Mouse (Mus musculus) stomach, embryonic 15.5 days (tissue): ENCODE measurements around the gene Mamdc2. TPM values are rescaled to one million over a fixed set of nuclear protein-coding genes. Genes with fewer than 3 reads are reported as not detected.

ENCODE experiments used
- ATAC-seq: fragments of 200-750 bp; cut with Nextera tagmentation; 2 replicates; pipeline ENCODE4 v1.8.0; 2017; ENCODE audit warnings: low read depth, moderate number of reproducible peaks, moderate TSS enrichment; ENCODE audit not compliant: insufficient read depth, low FRiP score
- H3K27ac ChIP-seq: fragments of 300-500 bp; sonication (generic); 2 replicates; pipeline ENCODE4 v1.5.1; 2015; ENCODE audit warnings: mild to moderate bottlenecking, inconsistent platforms
- H3K27me3 ChIP-seq: fragments of 300-500 bp; sonication (generic); replicated peaks from 2 replicates; pipeline ENCODE4 v1.6.1; 2015; ENCODE audit warnings: inconsistent platforms
- H3K36me3 ChIP-seq: fragments of 300-500 bp; sonication (generic); 2 replicates; pipeline ENCODE4 v1.6.1; 2015; ENCODE audit warnings: inconsistent platforms
- H3K4me1 ChIP-seq: fragments of 300-500 bp; sonication (generic); 2 replicates; pipeline ENCODE4 v1.6.1; 2015; ENCODE audit warnings: inconsistent platforms
- H3K4me2 ChIP-seq: fragments of 300-500 bp; sonication (generic); 2 replicates; pipeline ENCODE4 v1.6.1; 2015; ENCODE audit warnings: mild to moderate bottlenecking, inconsistent platforms
- H3K4me3 ChIP-seq: fragments of 300-500 bp; sonication (generic); replicated peaks from 2 replicates; pipeline ENCODE4 v1.5.1; 2015; ENCODE audit warnings: inconsistent platforms
- H3K9ac ChIP-seq: fragments of 300-500 bp; sonication (generic); 2 replicates; pipeline ENCODE4 v1.6.1; 2015; ENCODE audit warnings: inconsistent platforms
- H3K9me3 ChIP-seq: fragments of 300-500 bp; sonication (generic); 2 replicates; pipeline ENCODE4 v1.6.1; 2016; ENCODE audit warnings: inconsistent platforms
- WGBS: fragments of 180-500 bp; shearing (Covaris S2); methylation state at CpG from one replicate; pipeline ENCODE4 v1.1.7; 2015; 5-methylcytosine and 5-hydroxymethylcytosine counted together
- polyA plus RNA-seq: library from polyadenylated mRNA; unstranded; fragments of >200 nt; fragmentation: Nextera tagmentation; extraction: Ambion mirVana; gene quantifications from 2 replicates; pipeline ENCODE4 v1.2.1, GENCODE M21; 2015

The Mamdc2 gene
- polyA plus RNA-seq, 1 experiment from 2014 or later = 4.1 TPM

DNA sequence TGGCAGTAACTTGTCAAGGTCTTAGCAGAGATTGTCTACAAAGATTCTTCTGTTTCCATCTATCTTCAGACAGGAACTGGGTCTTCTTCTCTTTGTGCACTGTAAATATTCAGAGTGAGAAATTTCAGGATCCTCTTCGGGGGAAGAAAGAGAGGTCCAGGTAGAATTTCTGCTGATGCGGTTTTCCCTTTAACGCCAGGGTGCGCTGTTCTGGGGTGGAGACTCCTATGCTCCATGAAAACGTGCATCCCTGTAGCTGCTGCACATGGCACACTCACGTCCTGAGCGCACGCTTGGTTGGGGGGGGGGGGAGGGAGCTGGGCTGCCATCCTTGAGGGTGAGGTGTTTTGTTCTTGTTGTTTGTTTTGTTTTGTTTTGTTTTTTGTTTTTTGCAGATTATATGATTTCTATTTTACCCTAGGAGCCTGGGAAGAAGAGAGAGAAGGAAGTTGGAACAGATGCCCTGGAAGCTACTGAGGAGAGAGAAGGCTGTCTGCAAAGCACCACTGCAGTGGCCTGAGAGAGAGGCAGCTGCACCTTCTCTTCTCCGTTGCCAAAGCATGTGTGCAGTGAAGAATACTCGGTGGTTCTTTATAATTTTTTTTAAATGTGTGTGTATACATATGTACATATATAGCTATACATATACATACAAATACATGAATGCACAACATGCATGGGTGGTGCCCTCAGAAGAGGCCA, 30.8 kb upstream of the Mamdc2 start:
- H3K9ac ChIP-seq = no peak overlapping the region
- H3K27me3 ChIP-seq = no peaks in the 10 kb centered on the region
- ATAC-seq = no peak
- H3K4me2 ChIP-seq = no peak overlapping the region
- H3K4me1 ChIP-seq = no peaks in the 10 kb centered on the region
- no peak overlapping the region; the same call in 1 of the 2 replicates for H3K27ac ChIP-seq
- no peaks in the 10 kb centered on the region for H3K9me3 ChIP-seq
- no peak overlapping the region for H3K4me3 ChIP-seq
- H3K36me3 ChIP-seq = no peaks in the 10 kb centered on the region
- WGBS = 16% methylated on average over 10 of the region's 10 CpGs

DNA sequence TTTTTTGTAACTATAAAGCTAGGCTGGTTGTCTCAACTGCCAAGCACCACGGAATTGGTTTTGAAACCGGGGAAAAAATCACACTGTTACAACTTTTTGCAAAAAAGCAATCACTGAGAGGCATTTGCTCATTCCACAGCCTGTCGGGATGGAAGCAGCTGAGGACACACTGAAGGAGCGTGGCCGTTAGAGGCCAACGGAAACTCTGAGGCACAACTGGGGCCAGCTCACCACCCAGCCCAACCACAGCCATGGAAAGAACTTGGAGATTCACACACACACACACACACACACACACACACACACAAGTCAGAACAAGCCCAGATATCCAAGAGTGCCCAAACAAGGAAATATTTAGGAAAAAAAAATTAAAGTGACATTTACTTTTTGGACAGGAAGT, 29.6 kb upstream of the Mamdc2 start:
- WGBS = 60% methylated on average over 6 of the region's 6 CpGs
- no peak for ATAC-seq
- no peak overlapping the region for H3K4me3 ChIP-seq
- H3K9me3 ChIP-seq = no peaks in the 10 kb centered on the region
- no peaks in the 10 kb centered on the region for H3K27me3 ChIP-seq
- H3K36me3 ChIP-seq = no peaks in the 10 kb centered on the region
- H3K9ac ChIP-seq = no peak overlapping the region
- no peak overlapping the region for H3K4me2 ChIP-seq
- no peaks in the 10 kb centered on the region for H3K4me1 ChIP-seq
- H3K27ac ChIP-seq = no peak overlapping the region

DNA sequence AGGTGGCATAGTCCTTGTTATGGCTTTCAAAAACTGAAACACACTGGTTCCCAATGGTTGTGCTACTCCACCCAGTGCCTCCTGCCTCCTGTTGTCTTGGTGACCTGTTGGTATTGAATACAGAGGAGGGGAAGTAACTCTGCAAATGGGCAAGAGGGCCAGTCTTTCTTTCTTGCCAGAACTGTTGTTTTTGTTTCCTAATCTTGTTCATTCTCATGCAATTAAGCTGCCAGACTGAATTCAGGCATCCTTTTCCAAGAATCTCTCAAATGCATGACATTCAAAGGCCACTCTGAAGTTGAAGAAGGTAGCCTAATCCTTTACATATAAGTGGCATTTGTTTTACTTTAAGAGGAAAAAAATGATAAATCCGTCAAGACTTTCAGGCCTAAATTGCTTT, 19.6 kb upstream of the Mamdc2 start:
- no peak overlapping the region for H3K4me3 ChIP-seq
- 46% methylated on average over 1 of the region's 1 CpGs for WGBS
- ATAC-seq = no peak
- H3K4me1 ChIP-seq = no peaks in the 10 kb centered on the region
- H3K4me2 ChIP-seq = no peak overlapping the region
- no peak overlapping the region for H3K27ac ChIP-seq
- no peaks in the 10 kb centered on the region for H3K27me3 ChIP-seq
- no peak overlapping the region for H3K9ac ChIP-seq
- H3K9me3 ChIP-seq = no peaks in the 10 kb centered on the region
- no peaks in the 10 kb centered on the region for H3K36me3 ChIP-seq

DNA sequence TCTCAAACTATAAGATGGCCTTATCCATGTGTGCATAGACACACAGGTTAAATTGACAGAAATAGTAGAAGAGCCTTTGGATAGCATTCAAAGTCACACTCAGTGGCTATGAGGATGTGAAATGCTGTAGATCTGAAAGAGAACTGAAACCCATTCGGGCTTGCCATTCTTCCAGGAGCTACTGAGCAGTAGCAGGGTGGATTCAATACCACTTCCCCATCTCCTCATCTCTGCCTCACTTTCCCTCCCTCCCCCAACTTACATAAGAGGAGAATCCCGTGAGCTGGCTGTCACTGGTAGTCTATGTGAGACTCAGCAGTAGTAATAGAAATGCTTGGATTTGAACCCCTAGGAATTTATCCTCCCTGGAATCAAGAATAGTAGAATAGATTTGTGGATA, 18.8 kb upstream of the Mamdc2 start:
- no peak overlapping the region for H3K27ac ChIP-seq
- H3K4me2 ChIP-seq = no peak overlapping the region
- no peaks in the 10 kb centered on the region for H3K4me1 ChIP-seq
- ATAC-seq = no peak
- no peak overlapping the region for H3K9ac ChIP-seq
- whole genome bisulfite sequencing = 76% methylated on average over 2 of the region's 2 CpGs
- H3K4me3 ChIP-seq = no peak overlapping the region
- H3K27me3 ChIP-seq = no peaks in the 10 kb centered on the region
- H3K36me3 ChIP-seq = no peaks in the 10 kb centered on the region
- no peaks in the 10 kb centered on the region for H3K9me3 ChIP-seq

DNA sequence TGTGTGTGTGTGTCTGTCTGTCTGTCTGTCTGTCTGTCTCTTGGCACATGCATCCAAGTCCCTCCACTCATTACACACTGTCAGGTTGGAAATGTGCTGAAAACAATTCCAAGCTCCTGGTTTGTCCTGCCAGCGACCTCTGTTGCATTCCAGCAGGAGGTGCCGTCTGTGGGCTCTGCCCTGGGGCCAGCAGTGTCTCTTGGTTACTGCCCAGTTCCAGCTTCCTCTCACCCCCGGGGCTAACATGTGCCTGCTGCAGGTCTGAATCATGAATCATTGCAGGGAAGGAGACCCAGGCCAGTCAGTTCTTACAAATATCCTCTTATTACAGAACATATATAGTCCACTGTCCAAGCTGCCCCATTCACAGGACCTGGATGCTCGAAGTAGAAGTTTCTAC, 9.2 kb upstream of the Mamdc2 start:
- no peaks in the 10 kb centered on the region for H3K27me3 ChIP-seq
- no peak overlapping the region for H3K4me3 ChIP-seq
- no peak overlapping the region for H3K9ac ChIP-seq
- H3K36me3 ChIP-seq = no peaks in the 10 kb centered on the region
- no peaks in the 10 kb centered on the region for H3K9me3 ChIP-seq
- WGBS = 19% methylated on average over 4 of the region's 4 CpGs
- no peaks in the 10 kb centered on the region for H3K4me1 ChIP-seq
- no peak overlapping the region for H3K4me2 ChIP-seq
- H3K27ac ChIP-seq = no peak overlapping the region
- ATAC-seq = no peak

DNA sequence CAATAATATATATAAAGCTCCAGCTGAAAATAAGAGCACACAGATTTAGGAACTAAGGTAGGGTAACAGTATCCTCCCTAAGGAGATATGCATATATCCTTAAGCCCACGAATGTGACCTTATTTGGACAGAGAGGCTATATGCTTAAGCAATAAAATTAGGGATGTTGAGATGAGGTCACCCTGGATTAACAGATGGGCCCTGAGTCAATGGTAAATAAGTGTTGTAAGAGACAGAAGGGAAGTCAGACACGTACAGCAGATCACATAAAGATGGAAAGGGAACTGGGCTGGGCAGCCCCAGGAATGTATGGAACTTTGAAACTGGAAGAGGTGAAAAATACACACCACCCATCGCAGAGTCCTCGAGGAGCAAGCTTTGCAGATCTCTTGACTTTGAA, 3.1 kb upstream of the Mamdc2 start:
- no peak overlapping the region for H3K27ac ChIP-seq
- no peak overlapping the region for H3K4me2 ChIP-seq
- H3K36me3 ChIP-seq = no peaks in the 10 kb centered on the region
- H3K9ac ChIP-seq = no peak overlapping the region
- 50% methylated on average over 4 of the region's 4 CpGs for WGBS
- no peaks in the 10 kb centered on the region for H3K9me3 ChIP-seq
- no peaks in the 10 kb centered on the region for H3K27me3 ChIP-seq
- H3K4me1 ChIP-seq = peaks cover 8% of the 10 kb centered on the region
- H3K4me3 ChIP-seq = no peak overlapping the region
- no peak for ATAC-seq

DNA sequence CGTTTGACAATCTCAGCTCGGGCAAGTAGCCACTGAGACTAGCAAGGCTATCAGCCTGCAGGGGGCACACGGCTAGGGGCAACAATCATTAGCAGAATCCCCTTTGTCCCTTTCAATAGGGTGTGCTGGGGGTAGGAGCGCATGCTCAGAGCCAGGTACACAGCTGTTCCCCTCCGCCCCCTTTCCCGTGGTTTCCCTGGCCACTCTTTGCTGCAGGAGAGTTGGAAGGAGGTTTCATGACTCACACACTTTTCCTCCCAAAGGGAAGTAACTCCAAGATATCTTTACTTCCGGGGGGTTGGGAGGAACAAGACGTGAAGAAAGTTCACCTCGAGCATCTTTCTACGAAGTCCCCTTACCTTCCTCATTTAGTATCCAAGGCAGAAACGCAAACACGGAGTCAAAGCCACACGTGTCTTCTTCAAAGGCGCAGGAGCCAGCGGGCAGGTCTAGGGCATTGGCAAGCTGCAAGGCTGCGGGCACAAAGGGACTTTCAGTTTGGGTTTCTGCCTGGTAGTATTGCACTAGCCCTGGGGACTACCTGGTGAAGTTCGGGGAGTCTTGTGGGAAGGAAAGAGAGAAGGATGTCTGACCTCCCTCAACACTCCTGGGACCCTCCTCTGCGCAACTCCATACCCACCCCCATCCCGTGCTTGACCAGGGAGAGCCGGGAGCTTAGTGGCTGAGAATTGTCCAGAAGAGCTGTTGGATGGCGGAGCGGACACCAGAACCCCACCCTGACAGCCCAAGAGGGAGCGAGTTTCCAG, 838 bp downstream of the Mamdc2 start:
- Histone ChIP-seq H3K27me3 (no peaks in the 10 kb centered on the region), H3K27ac (no peak overlapping the region), H3K36me3 (no peaks in the 10 kb centered on the region), H3K9me3 (no peaks in the 10 kb centered on the region), H3K4me3 (peak overlapping the region; percentile 47), H3K4me2 (peak overlapping the region; percentile 97), H3K9ac (peak overlapping the region; percentile 1; the same call in 1 of the 2 replicates), H3K4me1 (peaks cover 8% of the 10 kb centered on the region)
- 4% methylated on average over 23 of the region's 23 CpGs for WGBS
- ATAC-seq = peak; percentile 68

DNA sequence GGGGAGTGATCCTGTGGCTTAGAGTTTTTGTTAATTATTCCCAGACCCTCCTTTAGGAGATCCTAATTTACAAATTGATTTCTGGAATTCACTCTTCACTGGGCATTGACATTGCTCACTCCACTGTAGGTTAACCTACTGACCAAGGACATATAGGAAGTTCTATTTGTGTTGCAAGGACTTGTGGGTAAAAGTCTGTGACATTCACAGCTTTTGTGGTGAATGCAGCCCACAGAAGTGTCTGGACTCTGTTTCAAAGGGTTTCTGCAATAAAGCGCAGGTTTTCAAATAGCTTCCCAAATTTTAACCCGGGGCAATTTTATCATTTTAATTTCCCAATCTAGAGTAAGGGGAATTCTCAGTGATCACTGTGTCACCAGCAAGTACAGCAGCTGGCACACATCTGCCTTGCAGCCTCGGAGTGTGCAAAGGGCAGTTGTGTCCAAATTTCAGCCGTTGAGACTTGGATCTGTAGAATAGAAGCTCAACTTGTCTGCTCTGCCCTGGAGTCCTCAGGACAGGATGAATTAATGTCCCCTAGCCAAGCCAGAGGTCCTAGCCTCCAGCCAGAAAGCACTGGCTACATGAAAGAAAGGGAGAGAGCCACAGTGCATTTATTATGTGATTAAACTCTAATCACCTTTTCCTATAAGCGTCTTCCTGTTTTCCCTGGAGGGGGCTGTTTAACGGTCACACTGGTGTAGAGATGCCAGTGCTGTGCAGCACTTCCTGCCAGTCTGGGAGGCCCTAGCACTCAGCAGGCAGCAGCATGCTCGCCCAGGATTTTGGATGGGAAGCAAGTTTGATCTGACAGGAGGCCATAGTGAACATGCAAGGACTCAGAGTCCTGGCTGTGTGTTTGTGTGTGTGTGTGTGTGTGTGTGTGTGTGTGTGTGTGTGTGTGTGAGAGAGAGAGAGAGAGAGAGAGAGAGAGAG, 3.1 kb downstream of the Mamdc2 start:
- Histone ChIP-seq H3K4me3 (no peak overlapping the region), H3K9ac (no peak overlapping the region), H3K4me2 (no peak overlapping the region), H3K36me3 (no peaks in the 10 kb centered on the region), H3K9me3 (no peaks in the 10 kb centered on the region), H3K27me3 (no peaks in the 10 kb centered on the region), H3K27ac (no peak overlapping the region), H3K4me1 (peaks cover 8% of the 10 kb centered on the region)
- 38% methylated on average over 7 of the region's 7 CpGs for WGBS
- ATAC-seq = no peak

DNA sequence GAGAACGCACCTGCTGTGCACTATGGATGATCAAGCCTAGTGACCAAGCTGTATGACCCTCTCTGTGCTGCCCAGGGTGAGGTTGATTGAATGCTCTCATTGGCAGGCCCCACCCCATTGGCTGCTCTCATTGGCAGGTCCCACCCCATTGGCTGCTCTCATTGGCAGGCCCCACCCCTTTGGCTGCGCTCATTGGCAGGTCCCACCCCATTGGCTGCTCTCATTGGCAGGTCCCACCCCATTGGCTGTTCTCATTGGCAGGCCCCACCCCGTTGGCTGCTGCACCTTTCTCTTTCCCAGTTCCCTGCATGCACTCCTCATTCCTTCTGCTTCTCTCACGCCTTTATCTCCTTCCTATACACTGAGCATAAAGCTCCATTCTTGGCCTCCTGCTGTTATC, 12.5 kb downstream of the Mamdc2 start:
- Histone ChIP-seq H3K27me3 (no peaks in the 10 kb centered on the region), H3K9me3 (no peaks in the 10 kb centered on the region), H3K4me1 (no peaks in the 10 kb centered on the region), H3K9ac (no peak overlapping the region), H3K27ac (no peak overlapping the region), H3K4me3 (no peak overlapping the region), H3K36me3 (no peaks in the 10 kb centered on the region), H3K4me2 (no peak overlapping the region)
- WGBS = 80% methylated on average over 4 of the region's 4 CpGs
- ATAC-seq = no peak

DNA sequence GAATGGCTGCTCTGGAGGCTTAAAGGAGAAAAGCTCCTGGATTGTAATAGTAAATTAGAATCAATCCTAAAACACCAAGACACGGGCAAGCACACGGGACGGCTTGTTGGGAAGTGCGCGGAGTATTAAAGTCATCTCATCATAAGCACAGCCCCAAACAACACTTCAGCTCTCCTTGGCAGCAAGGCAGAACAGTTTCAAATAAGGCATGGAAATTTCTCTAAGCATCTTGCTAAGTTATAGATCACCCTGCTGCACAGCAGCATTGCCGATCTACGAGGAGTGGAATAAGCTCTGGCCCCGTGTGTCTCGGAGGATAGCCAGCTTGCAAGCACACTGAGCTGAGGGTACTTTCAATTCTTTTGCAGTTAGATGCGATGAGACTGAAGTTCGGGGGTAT, 13.8 kb downstream of the Mamdc2 start:
- Histone ChIP-seq H3K36me3 (no peaks in the 10 kb centered on the region), H3K4me3 (no peak overlapping the region), H3K27me3 (no peaks in the 10 kb centered on the region), H3K4me2 (no peak overlapping the region), H3K9me3 (no peaks in the 10 kb centered on the region), H3K9ac (no peak overlapping the region), H3K27ac (peak overlapping the region; percentile 53; the same call in 1 of the 2 replicates), H3K4me1 (no peaks in the 10 kb centered on the region)
- no peak for ATAC-seq
- 65% methylated on average over 11 of the region's 11 CpGs for WGBS

DNA sequence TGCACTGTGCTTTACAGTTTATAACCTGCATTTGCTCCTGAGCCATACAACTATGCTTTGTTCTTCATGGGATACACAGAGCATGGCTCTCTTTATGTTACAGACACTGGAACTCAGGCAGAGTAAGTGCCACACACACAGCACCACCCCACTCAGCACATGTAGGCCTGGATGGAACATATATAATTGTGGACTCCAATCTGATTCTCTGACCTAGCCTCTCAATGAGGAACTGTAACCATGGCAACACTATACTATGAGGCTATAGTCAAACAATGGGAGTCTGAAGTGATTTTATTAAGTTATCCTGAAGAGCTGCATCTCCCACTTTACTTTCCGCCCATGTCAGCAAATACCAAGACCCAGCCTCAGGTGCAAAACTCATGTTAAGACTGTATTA, 30.6 kb downstream of the Mamdc2 start:
- 82% methylated on average over 1 of the region's 1 CpGs for WGBS
- Histone ChIP-seq H3K9ac (no peak overlapping the region), H3K4me2 (no peak overlapping the region), H3K4me3 (no peak overlapping the region), H3K27me3 (no peaks in the 10 kb centered on the region), H3K36me3 (no peaks in the 10 kb centered on the region), H3K9me3 (no peaks in the 10 kb centered on the region), H3K4me1 (no peaks in the 10 kb centered on the region), H3K27ac (no peak overlapping the region)
- ATAC-seq = no peak

DNA sequence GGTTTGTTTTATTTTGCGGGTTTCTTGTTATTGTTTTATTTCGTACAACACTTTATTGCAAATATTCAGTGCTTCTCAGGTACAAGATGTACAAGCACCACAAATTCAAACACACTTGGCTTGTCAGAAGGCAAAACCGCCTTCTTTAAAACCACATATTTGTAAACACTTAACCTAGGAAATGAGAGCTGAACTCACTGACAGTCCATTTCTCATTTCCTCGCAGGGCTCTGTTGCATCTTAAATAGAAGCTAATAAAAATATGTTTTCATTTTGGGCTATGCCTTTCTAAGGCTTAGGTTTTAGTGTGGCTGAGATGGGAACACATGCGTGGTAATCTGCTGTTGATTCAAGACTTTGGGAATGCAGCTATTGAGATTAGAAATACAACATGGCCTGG, 37.4 kb downstream of the Mamdc2 start:
- Histone ChIP-seq H3K9ac (no peak overlapping the region), H3K9me3 (no peaks in the 10 kb centered on the region), H3K4me1 (no peaks in the 10 kb centered on the region), H3K27ac (no peak overlapping the region), H3K36me3 (no peaks in the 10 kb centered on the region), H3K4me2 (no peak overlapping the region), H3K27me3 (no peaks in the 10 kb centered on the region), H3K4me3 (no peak overlapping the region)
- 42% methylated on average over 5 of the region's 5 CpGs for WGBS
- ATAC-seq = no peak
